Mouse (Mus musculus) forebrain, embryonic 14.5 days (tissue): ENCODE results near the gene Nfu1. TPM values are rescaled to one million over a fixed set of nuclear protein-coding genes. Genes with fewer than 3 reads are reported as not detected.
A peak's percentile ranks its signal among the peaks of the same experiment; 100 is the strongest.
"Not testable (repeated sequence)": the region's sequence is repeated elsewhere in the genome, so short reads cannot be mapped to it uniquely, and the experiment has no call there.

ENCODE experiments used
- ATAC-seq: fragments of 200-750 bp; cut with Nextera tagmentation; 2 replicates; pipeline ENCODE4 v1.8.0; 2017; ENCODE audit warnings: mild to moderate bottlenecking, moderate library complexity
- DNase-seq: peaks from one replicate; pipeline ENCODE4 v3.0.0-alpha.2; 2015; ENCODE audit warnings: low spot score
- H3K27ac ChIP-seq: fragments of 300-500 bp; sonication (generic); 2 replicates; pipeline ENCODE4 v1.5.1; 2014; ENCODE audit warnings: low read depth, mild to moderate bottlenecking, control low read depth, low read length, moderate library complexity
- H3K27me3 ChIP-seq: fragments of 300-500 bp; sonication (generic); replicated peaks from 2 replicates; pipeline ENCODE4 v1.6.1; 2014; ENCODE audit warnings: low read length, control low read depth, mixed read lengths; ENCODE audit not compliant: control insufficient read depth, insufficient read depth
- H3K36me3 ChIP-seq: fragments of 300-500 bp; sonication (generic); 2 replicates; pipeline ENCODE4 v1.6.1; 2014; ENCODE audit warnings: low read length, control low read depth; ENCODE audit not compliant: control insufficient read depth, insufficient read depth
- H3K4me1 ChIP-seq: fragments of 300-500 bp; sonication (generic); 2 replicates; pipeline ENCODE4 v1.6.1; 2014; ENCODE audit warnings: antibody characterized with exemption, low read length, control low read depth; ENCODE audit not compliant: control insufficient read depth, insufficient read depth
- H3K4me2 ChIP-seq: fragments of 300-500 bp; sonication (generic); 2 replicates; pipeline ENCODE4 v1.6.1; 2014; ENCODE audit warnings: mild to moderate bottlenecking, control low read depth, low read length
- H3K4me3 ChIP-seq: fragments of 300-500 bp; sonication (generic); 2 replicates; pipeline ENCODE4 v1.5.1; 2014; ENCODE audit warnings: low read depth, low read length, control low read depth
- H3K9ac ChIP-seq: fragments of 300-500 bp; sonication (generic); 2 replicates; pipeline ENCODE4 v1.6.1; 2014; ENCODE audit warnings: mild to moderate bottlenecking, low read length, control low read depth, moderate library complexity
- H3K9me3 ChIP-seq: fragments of 300-500 bp; sonication (generic); replicated peaks from 2 replicates; pipeline ENCODE4 v1.6.1; 2016; ENCODE audit warnings: low read length, control low read depth, mixed read lengths; ENCODE audit not compliant: control insufficient read depth
- WGBS: fragments of 180-500 bp; shearing (Covaris S2); extraction: QIAGEN DNeasy Blood & Tissue Kit; methylation state at CpG from one replicate; pipeline ENCODE4 v1.1.7; 2014; 5-methylcytosine and 5-hydroxymethylcytosine counted together
- polyA plus RNA-seq: library from polyadenylated mRNA; unstranded; fragments of >200 nt; fragmentation: Nextera tagmentation; extraction: Ambion mirVana; gene quantifications from 2 replicates; pipeline ENCODE4 v1.2.1, GENCODE M21; 2014

Nfu1 gene
- polyA plus RNA-seq, 1 experiment from 2014 or later, result 111 TPM

- Histone ChIP-seq H3K4me3 (no peak overlapping the region), H3K9ac (no peak overlapping the region), H3K36me3 (no peaks in the 10 kb centered on the region), H3K27ac (no peak overlapping the region), H3K4me2 (no peak overlapping the region), H3K9me3 (no peaks in the 10 kb centered on the region), H3K4me1 (peaks cover 3% of the 10 kb centered on the region; the same call in 1 of the 2 replicates), H3K27me3 (no peaks in the 10 kb centered on the region)
- DNase-seq, result no peak
- ATAC-seq, result no peak
Observed at GRCm38 (mm10) chr6:87005577-87005976, 3.5 kb upstream of the Nfu1 start.

- peaks cover 4% of the 10 kb centered on the region; the same call in 1 of the 2 replicates for H3K36me3 ChIP-seq
- no peaks in the 10 kb centered on the region for H3K27me3 ChIP-seq
- H3K4me3 ChIP-seq, result peak overlapping the region; percentile 80
- peak; percentile 99 for ATAC-seq
- no peaks in the 10 kb centered on the region for H3K9me3 ChIP-seq
- under 1% methylated on average over 36 of the region's 36 CpGs for WGBS
- peak overlapping the region; percentile 62 for H3K4me2 ChIP-seq
- peak overlapping the region; percentile 94 for H3K9ac ChIP-seq
- peaks cover 3% of the 10 kb centered on the region; the same call in 1 of the 2 replicates for H3K4me1 ChIP-seq
- H3K27ac ChIP-seq, result peak overlapping the region; percentile 82
- peak; percentile 96 for DNase-seq
Observed at GRCm38 (mm10) chr6:87009692-87010328, 774 bp downstream of the Nfu1 start.

- Histone ChIP-seq H3K4me1 (no peaks in the 10 kb centered on the region), H3K27me3 (no peaks in the 10 kb centered on the region), H3K27ac (no peak overlapping the region), H3K9ac (no peak overlapping the region), H3K4me2 (no peak overlapping the region), H3K4me3 (no peak overlapping the region), H3K9me3 (no peaks in the 10 kb centered on the region), H3K36me3 (peaks cover 43% of the 10 kb centered on the region)
- DNase-seq, result peak; percentile 53
- 58% methylated on average over 4 of the region's 4 CpGs for WGBS
- ATAC-seq, result no peak
Observed at GRCm38 (mm10) chr6:87016916-87017315, 7.9 kb downstream of the Nfu1 start.

- ATAC-seq (no peak), DNase-seq (no peak)
- no peaks in the 10 kb centered on the region for H3K4me1 ChIP-seq
- WGBS, result 88% methylated on average over 8 of the region's 8 CpGs
- H3K36me3 ChIP-seq, result peaks cover 57% of the 10 kb centered on the region
- no peak overlapping the region for H3K9ac ChIP-seq
- H3K4me3 ChIP-seq, result no peak overlapping the region
- H3K27me3 ChIP-seq, result no peaks in the 10 kb centered on the region
- H3K4me2 ChIP-seq, result no peak overlapping the region
- no peak overlapping the region for H3K27ac ChIP-seq
- no peaks in the 10 kb centered on the region for H3K9me3 ChIP-seq
Observed at GRCm38 (mm10) chr6:87018874-87019273, 9.8 kb downstream of the Nfu1 start.

- ATAC-seq, result no peak
- no peaks in the 10 kb centered on the region for H3K27me3 ChIP-seq
- WGBS, result 98% methylated on average over 12 of the region's 12 CpGs
- no peaks in the 10 kb centered on the region for H3K4me1 ChIP-seq
- peaks cover 73% of the 10 kb centered on the region for H3K36me3 ChIP-seq
- no peak overlapping the region for H3K27ac ChIP-seq
- no peak overlapping the region for H3K4me2 ChIP-seq
- no peak overlapping the region for H3K4me3 ChIP-seq
- H3K9ac ChIP-seq, result no peak overlapping the region
- no peaks in the 10 kb centered on the region for H3K9me3 ChIP-seq
- DNase-seq, result no peak
Observed at GRCm38 (mm10) chr6:87021791-87022190, 12.8 kb downstream of the Nfu1 start.

- H3K4me2 ChIP-seq, result no peak overlapping the region
- no peak overlapping the region for H3K27ac ChIP-seq
- peaks cover 53% of the 10 kb centered on the region for H3K36me3 ChIP-seq
- WGBS, result 87% methylated on average over 7 of the region's 7 CpGs
- no peak overlapping the region for H3K4me3 ChIP-seq
- no peaks in the 10 kb centered on the region for H3K27me3 ChIP-seq
- H3K9ac ChIP-seq, result no peak overlapping the region
- ATAC-seq (no peak), DNase-seq (no peak)
- no peaks in the 10 kb centered on the region for H3K4me1 ChIP-seq
- H3K9me3 ChIP-seq, result no peaks in the 10 kb centered on the region
Observed at GRCm38 (mm10) chr6:87026980-87027379, 17.9 kb downstream of the Nfu1 start.

- Histone ChIP-seq H3K36me3 (peaks cover 38% of the 10 kb centered on the region), H3K4me2 (no peak overlapping the region), H3K9me3 (no peaks in the 10 kb centered on the region), H3K27ac (no peak overlapping the region), H3K9ac (no peak overlapping the region), H3K4me1 (no peaks in the 10 kb centered on the region), H3K27me3 (no peaks in the 10 kb centered on the region), H3K4me3 (no peak overlapping the region)
- ATAC-seq (no peak), DNase-seq (no peak)
Observed at GRCm38 (mm10) chr6:87028881-87029280, 19.8 kb downstream of the Nfu1 start.

- H3K9me3 ChIP-seq, result not testable (repeated sequence)
- WGBS, result 92% methylated on average over 7 of the region's 7 CpGs
Observed at GRCm38 (mm10) chr6:87031310-87031709, 22.3 kb downstream of the Nfu1 start.

GRCm38 (mm10) chr6:87032401-87032800 lies 23.4 kb downstream of the Nfu1 start:
- ATAC-seq, result no peak

More at GRCm38 (mm10) chr6:87031310-87031709, 22.3 kb downstream of the Nfu1 start:
- not testable (repeated sequence) for ATAC-seq, H3K4me2 ChIP-seq, H3K27ac ChIP-seq, H3K9ac ChIP-seq, H3K27me3 ChIP-seq, H3K4me3 ChIP-seq, H3K4me1 ChIP-seq, DNase-seq
- H3K36me3 ChIP-seq, result peaks cover 17% of the 10 kb centered on the region; the same call in 1 of the 2 replicates

More at GRCm38 (mm10) chr6:87032401-87032800, 23.4 kb downstream of the Nfu1 start:
- H3K27ac ChIP-seq, result no peak overlapping the region
- peaks cover 15% of the 10 kb centered on the region; the same call in 1 of the 2 replicates for H3K36me3 ChIP-seq
- no peak overlapping the region for H3K9ac ChIP-seq
- H3K4me2 ChIP-seq, result no peak overlapping the region
- H3K4me1 ChIP-seq, result no peaks in the 10 kb centered on the region
- H3K27me3 ChIP-seq, result no peaks in the 10 kb centered on the region
- 88% methylated on average over 3 of the region's 3 CpGs for whole genome bisulfite sequencing
- DNase-seq, result no peak
- H3K9me3 ChIP-seq, result peaks cover 5% of the 10 kb centered on the region
- no peak overlapping the region for H3K4me3 ChIP-seq
